ENCODE assay signal across 21 mouse cellular contexts in the genomic region with DNA sequence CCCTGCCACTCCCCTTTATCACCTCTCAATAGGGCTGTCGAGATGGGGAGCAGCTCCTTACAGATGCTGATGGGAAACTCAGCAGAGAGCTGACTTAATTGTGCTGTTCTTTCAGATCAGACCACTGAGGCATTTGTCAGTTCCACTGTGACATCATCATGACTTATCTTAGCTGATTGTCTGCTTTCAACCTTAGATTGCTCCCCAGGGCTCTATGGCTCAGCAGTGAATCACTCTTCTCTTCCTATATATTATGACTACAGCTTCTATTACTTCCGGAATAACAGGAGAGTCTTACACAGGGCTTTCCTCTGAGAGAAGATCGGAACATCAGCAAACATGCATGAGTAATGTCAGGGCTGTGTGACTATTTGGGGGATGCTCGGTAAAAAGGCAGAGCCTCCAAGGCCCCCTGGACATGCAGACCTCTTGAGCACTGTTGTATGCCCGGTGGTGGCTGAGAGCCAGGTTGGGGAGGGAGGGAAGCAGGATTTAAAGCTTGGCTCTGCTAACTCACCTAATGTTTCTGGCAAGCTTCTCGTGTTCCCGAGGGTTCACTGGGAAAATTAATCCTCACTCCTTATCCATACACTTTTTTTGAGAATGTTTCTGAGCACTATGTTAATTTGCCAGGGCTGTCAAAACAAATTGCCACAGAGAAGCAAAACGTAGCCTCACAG.
DNase-seq lines count a peak whose midpoint lies in the region; ATAC-seq and TF ChIP-seq lines count a peak whose summit lies in the region.
"Had no signal": no experiment of that assay in that cellular context is flagged by ENCODE, and none has a peak within 500 bp of the region (broad histone marks: within the 10 kb centered on the region; RNA-seq: fewer than 3 reads in every experiment).

No protein-coding gene starts in this region.

- no peaks in the 10 kb centered on the region for H3K27me3 ChIP-seq in forebrain, postnatal 0 days (ENCODE audit: insufficient read depth, low read length)
- no peaks in the 10 kb centered on the region for H3K27me3 ChIP-seq in forebrain, embryonic 11.5 days (ENCODE audit: control insufficient read depth, insufficient read depth, low read length)
- H3K27me3 ChIP-seq in neural tube, embryonic 13.5 days: no peaks in the 10 kb centered on the region
- H3K27me3 ChIP-seq in cerebellum, adult 2 months (ENCODE audit: control insufficient read depth, insufficient read depth, low read length): no peaks in the 10 kb centered on the region
- H3K27me3 ChIP-seq in myocyte (ENCODE audit: control insufficient read depth, insufficient read depth, insufficient read length): no peaks in the 10 kb centered on the region
- H3K27me3 ChIP-seq: liver, embryonic 13.5 days; lung, embryonic 15.5 days; stomach, embryonic 15.5 days had no signal

- H3K79me2 ChIP-seq in myocyte (ENCODE audit: control insufficient read depth, insufficient read depth): no peaks in the 10 kb centered on the region

- 17% methylated on average over 8 of the region's 8 CpGs for WGBS in forebrain, postnatal 0 days
- WGBS in forebrain, embryonic 11.5 days: 42% methylated on average over 8 of the region's 8 CpGs
- WGBS in neural tube, embryonic 13.5 days: 17% methylated on average over 8 of the region's 8 CpGs
- 24% methylated on average over 8 of the region's 8 CpGs for WGBS in cerebellum, adult 2 months

- no peak for TF ChIP-seq POLR2A in cerebellum, adult 2 months (IDR thresholded peaks at IDR 0.05; ENCODE audit: borderline replicate concordance, insufficient read depth, low read length)
- no peak for TF ChIP-seq POLR2A in myocyte (IDR thresholded peaks at IDR 0.05; ENCODE audit: insufficient read length, low read depth)

- H3K27ac ChIP-seq in forebrain, postnatal 0 days (ENCODE audit: low read depth, low read length): no peak overlapping the region
- no peak overlapping the region for H3K27ac ChIP-seq in forebrain, embryonic 11.5 days (ENCODE audit: low read depth, low read length)
- 0 out of 2 replicates have a peak overlapping the region, but pooled peaks have one; percentile 6 for H3K27ac ChIP-seq in neural tube, embryonic 13.5 days (replicated peaks)
- no peak overlapping the region for H3K27ac ChIP-seq in cerebellum, adult 2 months (ENCODE audit: insufficient read depth, low read length)
- H3K27ac ChIP-seq: heart, embryonic 10.5 days; liver, embryonic 13.5 days; lung, embryonic 15.5 days; macrophage; stomach, embryonic 15.5 days had no signal

- no peaks in the 10 kb centered on the region for H3K4me1 ChIP-seq in forebrain, postnatal 0 days (ENCODE audit: insufficient read depth)
- H3K4me1 ChIP-seq in forebrain, embryonic 11.5 days (replicated peaks; ENCODE audit: control insufficient read depth, insufficient read depth, low read length): no peaks in the 10 kb centered on the region; the same call in 1 of the 2 replicates
- peaks cover 28% of the 10 kb centered on the region for H3K4me1 ChIP-seq in neural tube, embryonic 13.5 days (replicated peaks)
- H3K4me1 ChIP-seq in cerebellum, adult 2 months (ENCODE audit: control insufficient read depth, insufficient read depth, low read length): peaks cover 9% of the 10 kb centered on the region; the same call in 1 of the 2 replicates
- H3K4me1 ChIP-seq: heart, embryonic 10.5 days; liver, embryonic 13.5 days; lung, embryonic 15.5 days; stomach, embryonic 15.5 days had no signal

- no peaks in the 10 kb centered on the region for H3K9me3 ChIP-seq in forebrain, postnatal 0 days (ENCODE audit: low read length)
- H3K9me3 ChIP-seq in forebrain, embryonic 11.5 days (ENCODE audit: control insufficient read depth, low read length): no peaks in the 10 kb centered on the region
- H3K9me3 ChIP-seq in neural tube, embryonic 13.5 days: no peaks in the 10 kb centered on the region
- H3K9me3 ChIP-seq: heart, embryonic 10.5 days; liver, embryonic 13.5 days; lung, embryonic 15.5 days; stomach, embryonic 15.5 days had no signal

- TF ChIP-seq CTCF in forebrain, postnatal 0 days (IDR thresholded peaks at IDR 0.05; ENCODE audit: low read depth): no peak
- no peak for TF ChIP-seq CTCF in cerebellum, adult 2 months (IDR thresholded peaks at IDR 0.05; ENCODE audit: borderline replicate concordance, insufficient read depth, low read depth, low read length)

- H3K9ac ChIP-seq in forebrain, postnatal 0 days: no peak overlapping the region
- H3K9ac ChIP-seq in forebrain, embryonic 11.5 days (ENCODE audit: low read length): no peak overlapping the region
- no peak overlapping the region for H3K9ac ChIP-seq in neural tube, embryonic 13.5 days
- H3K9ac ChIP-seq: liver, embryonic 13.5 days; lung, embryonic 15.5 days; stomach, embryonic 15.5 days had no signal

- peak; percentile 40; the same call in 1 of the 2 replicates for ATAC-seq in forebrain, postnatal 0 days
- no peak for ATAC-seq in forebrain, embryonic 11.5 days (replicated peaks; ENCODE audit: low FRiP score)
- peak; percentile 66; the same call in 1 of the 2 replicates for ATAC-seq in neural tube, embryonic 13.5 days (ENCODE audit: low read depth)
- ATAC-seq: inflammation-experienced regulatory T-cells, adult 6 months had no signal

- intact Hi-C loops in left cerebral cortex, postnatal 10 days (cut with DNase I): no loop called here

- H3K4me3 ChIP-seq in forebrain, postnatal 0 days (ENCODE audit: low read depth, low read length): no peak overlapping the region
- H3K4me3 ChIP-seq in forebrain, embryonic 11.5 days (ENCODE audit: low read depth, low read length): no peak overlapping the region
- H3K4me3 ChIP-seq in neural tube, embryonic 13.5 days: no peak overlapping the region
- no peak overlapping the region for H3K4me3 ChIP-seq in cerebellum, adult 2 months (replicated peaks; ENCODE audit: insufficient read depth, low read depth, low read length)
- no peak overlapping the region for H3K4me3 ChIP-seq in myocyte
- H3K4me3 ChIP-seq: erythroblast, embryonic 14.5 days; heart, embryonic 10.5 days; liver, embryonic 13.5 days; lung, embryonic 15.5 days; stomach, embryonic 15.5 days had no signal

- H3K36me3 ChIP-seq in forebrain, postnatal 0 days (ENCODE audit: insufficient read depth): no peaks in the 10 kb centered on the region; the same call in 1 of the 2 replicates
- no peaks in the 10 kb centered on the region for H3K36me3 ChIP-seq in forebrain, embryonic 11.5 days (ENCODE audit: control insufficient read depth, insufficient read depth, low read length)
- H3K36me3 ChIP-seq in neural tube, embryonic 13.5 days: no peaks in the 10 kb centered on the region
- H3K36me3 ChIP-seq in myocyte (ENCODE audit: control insufficient read depth, insufficient read depth): no peaks in the 10 kb centered on the region
- H3K36me3 ChIP-seq: heart, embryonic 10.5 days; liver, embryonic 13.5 days; lung, embryonic 15.5 days; stomach, embryonic 15.5 days had no signal

- H3ac ChIP-seq in myocyte (ENCODE audit: control insufficient read depth, insufficient read length): no peak overlapping the region

- H3K4me2 ChIP-seq in forebrain, postnatal 0 days (ENCODE audit: low read depth): no peak overlapping the region
- no peak overlapping the region for H3K4me2 ChIP-seq in forebrain, embryonic 11.5 days (ENCODE audit: low read depth, low read length, severe bottlenecking)
- H3K4me2 ChIP-seq in neural tube, embryonic 13.5 days: no peak overlapping the region
- peak overlapping the region; percentile 7 for H3K4me2 ChIP-seq in myocyte (ENCODE audit: low read depth)
- H3K4me2 ChIP-seq: liver, embryonic 13.5 days; lung, embryonic 15.5 days; midbrain, embryonic 11.5 days; stomach, embryonic 15.5 days had no signal

- DNase-seq in forebrain, postnatal 0 days: no peak
- DNase-seq in forebrain, embryonic 11.5 days (ENCODE audit: low spot score): no peak
- no peak for DNase-seq in neural tube, embryonic 10.5 days (ENCODE audit: extremely low spot score, low spot score)
- peak; percentile 50 to 63 for DNase-seq in cerebellum, adult 2 months
- DNase-seq in spleen, postnatal 4 days (ENCODE audit: low spot score in 2 of 2): no peak
- DNase-seq in left cerebral cortex, postnatal 10 days (ENCODE audit: extremely low spot score in 1 of 2, low spot score in 2 of 2): no peak
- DNase-seq: adrenal gland, adult 2 months; gastrocnemius, postnatal 36 days; heart, postnatal 10 days; kidney, adult 9 months; liver, embryonic 13.5 days; right cerebral cortex, adult 18-20 months had no signal

TF ChIP-seq in myocyte, 11 proteins besides CTCF, POLR2A, EP300 and RAD21:
- TF ChIP-seq MYOD1 (IDR thresholded peaks at IDR 0.05; ENCODE audit: control insufficient read depth in 1 of 3, insufficient read length in 2 of 3, low read depth in 2 of 3) (no peak), POLR2AphosphoS2 (IDR thresholded peaks at IDR 0.05; ENCODE audit: insufficient read length, low read depth) (no peak), E2F4 (IDR thresholded peaks at IDR 0.05; ENCODE audit: insufficient read depth) (no peak)

Comparison
In these comparisons a context has a peak if more than half of its experiments do, and no peak if none do; other contexts are left out.
1. DNase-seq: peak in cerebellum, adult 2 months (2 of 2); none in forebrain, postnatal 0 days (single experiment), forebrain, embryonic 11.5 days (single experiment), neural tube, embryonic 10.5 days (single experiment), spleen, postnatal 4 days (0 of 2) and left cerebral cortex, postnatal 10 days (0 of 2).